Mouse (Mus musculus) erythroblast, embryonic 14.5 days (primary cell): Measurements from ENCODE around the gene Olfr1174-ps. TPM values are rescaled to one million over a fixed set of nuclear protein-coding genes. Genes with fewer than 3 reads are reported as not detected.

Experiments used
- H3K27me3 ChIP-seq: 2 replicates; pipeline ENCODE4 v1.6.1; 2012; ENCODE audit warnings: inconsistent platforms; ENCODE audit not compliant: control insufficient read depth
- H3K36me3 ChIP-seq: 2 replicates; pipeline ENCODE4 v1.6.1; 2012; ENCODE audit warnings: mild to moderate bottlenecking, inconsistent platforms; ENCODE audit not compliant: control insufficient read depth
- H3K4me1 ChIP-seq: 2 replicates; pipeline ENCODE4 v1.6.1; 2012; ENCODE audit warnings: inconsistent platforms; ENCODE audit not compliant: control insufficient read depth
- H3K4me3 ChIP-seq: replicated peaks from 2 replicates; pipeline ENCODE3; 2012; ENCODE audit warnings: moderate library complexity, mild to moderate bottlenecking, inconsistent platforms
- H3K9me3 ChIP-seq: 2 replicates; pipeline ENCODE4 v1.6.1; 2012; ENCODE audit warnings: low read length, inconsistent platforms, mixed read lengths; ENCODE audit not compliant: control insufficient read depth
- GATA1 ChIP-seq: IDR thresholded peaks from 2 replicates; pipeline ENCODE4 v1.6.1; 2012; ENCODE audit warnings: low read length, inconsistent platforms, mixed read lengths
- TAL1 ChIP-seq: IDR thresholded peaks from 3 replicates; pipeline ENCODE4 v1.6.1; 2012; ENCODE audit warnings: low read length, inconsistent platforms, mixed read lengths
- polyA plus RNA-seq: library from polyadenylated mRNA; stranded (reverse); fragments of >175 nt; gene quantifications from 2 replicates; pipeline ENCODE4 v1.2.3, GENCODE M21; 2012

The Olfr1174-ps gene
- polyA plus RNA-seq: not detected in 2 replicates

GRCm38 (mm10) chr2:88315035-88315434 lies at the start of gene Olfr1174-ps:
Olfr1174-ps (minus strand) TSS chr2:88315135.
- TF ChIP-seq TAL1 (no peak), GATA1 (no peak)

GRCm38 (mm10) chr2:88356304-88356703 lies 41.4 kb upstream of the Olfr1174-ps start:
- TF ChIP-seq TAL1: no peak
- TF ChIP-seq GATA1: no peak
- H3K36me3 ChIP-seq: no peaks in the 10 kb centered on the region
- no peaks in the 10 kb centered on the region for H3K4me1 ChIP-seq
- no peaks in the 10 kb centered on the region for H3K9me3 ChIP-seq
- no peaks in the 10 kb centered on the region for H3K27me3 ChIP-seq
- H3K4me3 ChIP-seq: no peak overlapping the region

More at GRCm38 (mm10) chr2:88315035-88315434, at the start of gene Olfr1174-ps:
- no peak within 1 kb of the TSS for H3K4me3 ChIP-seq
- H3K36me3 ChIP-seq: no peaks in the 10 kb centered on the region
- no peaks in the 10 kb centered on the region for H3K27me3 ChIP-seq
- peaks cover 2% of the 10 kb centered on the region; the same call in 1 of the 2 replicates for H3K9me3 ChIP-seq
- H3K4me1 ChIP-seq: no peaks in the 10 kb centered on the region

GRCm38 (mm10) chr2:88346392-88346791 lies 31.5 kb upstream of the Olfr1174-ps start, which contains the start of gene Olfr1177-ps:
Olfr1177-ps (minus strand) TSS chr2:88346492.
- Histone ChIP-seq H3K36me3 (no peaks in the 10 kb centered on the region), H3K27me3 (no peaks in the 10 kb centered on the region), H3K4me3 (no peak within 1 kb of the TSS), H3K9me3 (no peaks in the 10 kb centered on the region), H3K4me1 (no peaks in the 10 kb centered on the region)
- TF ChIP-seq TAL1 (no peak), GATA1 (no peak)

GRCm38 (mm10) chr2:88336421-88336820 lies 21.5 kb upstream of the Olfr1174-ps start, which contains the start of gene Olfr1176:
Olfr1176 (plus strand) TSS chr2:88336721.
- no peak for TF ChIP-seq GATA1
- no peak for TF ChIP-seq TAL1
- Histone ChIP-seq H3K4me1 (no peaks in the 10 kb centered on the region), H3K36me3 (no peaks in the 10 kb centered on the region), H3K27me3 (no peaks in the 10 kb centered on the region), H3K4me3 (no peak within 1 kb of the TSS), H3K9me3 (no peaks in the 10 kb centered on the region)

GRCm38 (mm10) chr2:88327115-88327514 lies 12.2 kb upstream of the Olfr1174-ps start, which contains the start of gene Olfr1175-ps:
Olfr1175-ps (minus strand) TSS chr2:88327215.
- TF ChIP-seq TAL1 (no peak), GATA1 (no peak)
- Histone ChIP-seq H3K9me3 (no peaks in the 10 kb centered on the region), H3K4me3 (no peak within 1 kb of the TSS), H3K27me3 (no peaks in the 10 kb centered on the region), H3K4me1 (no peaks in the 10 kb centered on the region), H3K36me3 (no peaks in the 10 kb centered on the region)

GRCm38 (mm10) chr2:88279775-88280174 lies 35.2 kb downstream of the Olfr1174-ps start, which contains the start of gene Olfr1173:
Olfr1173 (minus strand) TSS chr2:88279875.
- Histone ChIP-seq H3K36me3 (no peaks in the 10 kb centered on the region), H3K4me3 (no peak within 1 kb of the TSS), H3K27me3 (no peaks in the 10 kb centered on the region), H3K9me3 (peaks cover 2% of the 10 kb centered on the region; the same call in 1 of the 2 replicates), H3K4me1 (no peaks in the 10 kb centered on the region)
- TF ChIP-seq TAL1 (no peak), GATA1 (no peak)

Other genes with a start within 250 kb of the Olfr1174-ps start
- not detected in 2 replicates for gene Olfr1163, start 243.3 kb downstream of the Olfr1174-ps start, polyA plus RNA-seq
- not detected in 2 replicates for gene Olfr1164, start 221.2 kb downstream of the Olfr1174-ps start, polyA plus RNA-seq
- not detected in 2 replicates for gene Olfr1166, start 186.9 kb downstream of the Olfr1174-ps start, polyA plus RNA-seq
- gene Olfr1167, start 159.9 kb downstream of the Olfr1174-ps start, polyA plus RNA-seq: not detected in 2 replicates
- gene Olfr1168, start 133.3 kb downstream of the Olfr1174-ps start, polyA plus RNA-seq: not detected in 2 replicates
- not detected in 2 replicates for gene Olfr1170, start 86.8 kb downstream of the Olfr1174-ps start, polyA plus RNA-seq
- not detected in 2 replicates for gene Olfr1173, start 35.3 kb downstream of the Olfr1174-ps start, polyA plus RNA-seq
- gene Olfr1175-ps, start 12.1 kb upstream of the Olfr1174-ps start, polyA plus RNA-seq: not detected in 2 replicates
- gene Olfr1176, start 21.6 kb upstream of the Olfr1174-ps start, polyA plus RNA-seq: 0.02 TPM in 1 of 2 replicates, not detected in the other
- gene Olfr1177-ps, start 31.4 kb upstream of the Olfr1174-ps start, polyA plus RNA-seq: not detected in 2 replicates
- not detected in 2 replicates for gene Olfr1178, start 71.9 kb upstream of the Olfr1174-ps start, polyA plus RNA-seq
- gene Olfr1179, start 91.3 kb upstream of the Olfr1174-ps start, polyA plus RNA-seq: not detected in 2 replicates
- gene Olfr1180, start 104.0 kb upstream of the Olfr1174-ps start, polyA plus RNA-seq: not detected in 2 replicates
- gene Olfr1181, start 111.0 kb upstream of the Olfr1174-ps start, polyA plus RNA-seq: not detected in 2 replicates
- not detected in 2 replicates for gene Gm13757, start 134.0 kb upstream of the Olfr1174-ps start, polyA plus RNA-seq
- gene Olfr1183, start 139.7 kb upstream of the Olfr1174-ps start, polyA plus RNA-seq: not detected in 2 replicates
- gene Olfr1184, start 168.5 kb upstream of the Olfr1174-ps start, polyA plus RNA-seq: 0.01 TPM in 1 of 2 replicates, not detected in the other
- not detected in 2 replicates for gene Olfr1185-ps1, start 178.2 kb upstream of the Olfr1174-ps start, polyA plus RNA-seq
- not detected in 2 replicates for gene Olfr1186, start 203.4 kb upstream of the Olfr1174-ps start, polyA plus RNA-seq
- gene Olfr1188, start 241.8 kb upstream of the Olfr1174-ps start, polyA plus RNA-seq: not detected in 2 replicates